Mouse (Mus musculus): ENCODE measurements around the gene Ints5. TPM values are rescaled to one million over a fixed set of nuclear protein-coding genes. Genes with fewer than 3 reads are reported as not detected.

Ints5 gene
- polyA plus RNA-seq (2015; fragmentation: Nextera tagmentation; extraction: Ambion mirVana) = 27.4 and 29.8 TPM in 2 replicates

DNA sequence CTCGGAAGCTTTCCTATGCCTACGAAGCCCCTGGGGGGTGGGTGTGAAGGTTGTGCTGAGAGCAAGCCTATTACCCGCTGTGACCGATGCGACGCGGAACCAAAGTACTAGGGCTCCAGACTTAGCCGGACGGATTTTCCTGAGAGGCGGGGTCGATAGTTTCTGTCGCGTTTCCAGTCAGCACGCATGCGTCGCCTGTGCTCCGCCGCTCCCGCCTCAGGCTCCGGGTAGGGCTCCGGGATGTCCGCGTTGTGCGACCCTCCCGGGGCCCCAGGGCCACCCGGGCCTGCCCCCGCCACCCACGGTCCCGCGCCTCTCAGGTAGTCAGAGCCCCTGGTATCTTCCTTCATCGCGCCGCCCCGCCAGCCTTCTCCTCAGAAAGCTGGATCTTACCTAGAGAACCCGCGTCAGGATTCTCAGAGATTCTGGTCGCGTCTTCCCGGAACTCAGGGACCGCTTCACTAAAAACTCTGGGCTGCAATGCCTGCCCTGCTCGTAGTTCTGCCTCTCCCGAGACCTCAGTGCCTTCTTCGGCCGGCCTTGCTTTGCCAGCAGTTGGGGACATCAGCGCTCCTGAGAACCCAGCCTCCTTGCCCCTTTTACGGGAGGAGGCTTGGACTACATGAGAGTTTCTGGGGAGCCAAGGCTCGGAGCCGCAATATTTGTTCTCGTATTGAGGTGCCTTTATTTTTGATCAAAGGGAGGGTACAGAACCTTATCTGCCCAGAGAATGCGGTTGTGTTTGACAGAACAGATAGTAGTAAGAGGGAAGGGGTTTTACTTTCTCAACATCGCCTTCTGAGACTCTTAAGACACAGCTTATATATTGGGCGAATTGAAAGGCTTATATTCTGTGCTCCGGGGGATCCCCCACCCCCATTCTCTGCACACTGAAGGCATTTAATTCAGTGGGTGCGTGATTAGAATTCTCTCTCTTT is at the start of gene Ints5:
Gene Ints5 (plus strand): TSS at position 177 of the 938 bp plus-strand sequence.
- WGBS = 3% methylated on average over 54 of the region's 54 CpGs
- no peak for TF ChIP-seq CTCF (IDR thresholded peaks at IDR 0.05; ENCODE audit: low read depth)
- no peaks in the 10 kb centered on the region for H3K27me3 ChIP-seq (ENCODE audit: insufficient read depth, low read length)
- H3K4me1 ChIP-seq (replicated peaks; ENCODE audit: insufficient read depth, low read length) = peaks cover 7% of the 10 kb centered on the region; the same call in 1 of the 2 replicates
- peak within 1 kb of the TSS; percentile 88 for H3K27ac ChIP-seq
- H3K36me3 ChIP-seq (ENCODE audit: insufficient read depth, low read length) = 0 out of 2 replicates have a peak, but pooled peaks cover 3% of the 10 kb centered on the region
- H3K9me3 ChIP-seq (replicated peaks; ENCODE audit: low read length) = no peaks in the 10 kb centered on the region
- H3K9ac ChIP-seq (ENCODE audit: low read depth, low read length) = peak within 1 kb of the TSS; percentile 88
- H3K4me2 ChIP-seq (ENCODE audit: low read length) = peak within 1 kb of the TSS; percentile 88
- ATAC-seq (replicated peaks; ENCODE audit: low FRiP score, low read depth) (peak; percentile 34; the same call in 1 of the 2 replicates), DNase-seq (ENCODE audit: low spot score) (peak; percentile 94)
- peak within 1 kb of the TSS; percentile 77 for H3K4me3 ChIP-seq (replicated peaks; ENCODE audit: low read depth, low read length)

GRCm38 (mm10) chr19:8844371-8845129 is 48.3 kb upstream of the Ints5 start:
- peak; percentile 85 for TF ChIP-seq CTCF (IDR thresholded peaks at IDR 0.05; ENCODE audit: low read depth)
- Histone ChIP-seq H3K4me3 (replicated peaks; ENCODE audit: low read depth, low read length) (no peak overlapping the region), H3K9me3 (replicated peaks; ENCODE audit: low read length) (no peaks in the 10 kb centered on the region), H3K4me1 (replicated peaks; ENCODE audit: insufficient read depth, low read length) (peaks cover 11% of the 10 kb centered on the region), H3K36me3 (ENCODE audit: insufficient read depth, low read length) (0 out of 2 replicates have a peak, but pooled peaks cover 20% of the 10 kb centered on the region), H3K27me3 (ENCODE audit: insufficient read depth, low read length) (no peaks in the 10 kb centered on the region), H3K9ac (ENCODE audit: low read depth, low read length) (no peak overlapping the region), H3K27ac (no peak overlapping the region), H3K4me2 (ENCODE audit: low read length) (no peak overlapping the region)
- ATAC-seq (replicated peaks; ENCODE audit: low FRiP score, low read depth) (no peak), DNase-seq (ENCODE audit: low spot score) (peak; percentile 90)
- 60% methylated on average over 5 of the region's 5 CpGs for WGBS

DNA sequence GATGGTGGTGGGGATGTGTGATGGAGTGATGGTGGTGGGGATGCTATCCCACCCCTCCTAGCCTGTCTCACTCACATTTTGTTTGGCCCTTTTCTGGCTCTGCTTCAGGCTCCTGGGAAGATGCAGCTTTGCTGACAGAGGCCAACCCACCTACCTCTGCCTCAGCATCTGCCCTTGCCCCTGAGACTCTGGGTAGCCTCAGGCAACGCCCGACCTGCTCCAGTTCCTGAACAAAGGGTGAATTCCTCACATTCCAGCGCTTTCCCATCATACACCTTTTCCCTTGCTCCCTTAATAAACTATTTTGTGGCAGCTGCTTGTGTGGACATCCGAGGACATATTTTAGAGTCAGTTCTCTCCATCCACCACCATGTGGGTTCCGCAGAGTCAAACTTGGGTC is 44.4 kb upstream of the Ints5 start:
- no peak for TF ChIP-seq CTCF (IDR thresholded peaks at IDR 0.05; ENCODE audit: low read depth)
- 67% methylated on average over 5 of the region's 5 CpGs for WGBS

GRCm38 (mm10) chr19:8850402-8850901 is 42.4 kb upstream of the Ints5 start, which contains the start of gene Lrrn4cl:
Gene Lrrn4cl, plus strand, starts transcription at chr19:8850768.
- WGBS = 28% methylated on average over 7 of the region's 7 CpGs
- Histone ChIP-seq H3K27me3 (ENCODE audit: insufficient read depth, low read length) (no peaks in the 10 kb centered on the region), H3K36me3 (ENCODE audit: insufficient read depth, low read length) (0 out of 2 replicates have a peak, but pooled peaks cover 14% of the 10 kb centered on the region), H3K27ac (peak within 1 kb of the TSS; percentile 8), H3K4me1 (replicated peaks; ENCODE audit: insufficient read depth, low read length) (no peaks in the 10 kb centered on the region), H3K4me3 (replicated peaks; ENCODE audit: low read depth, low read length) (no peak within 1 kb of the TSS), H3K9ac (ENCODE audit: low read depth, low read length) (no peak within 1 kb of the TSS), H3K9me3 (replicated peaks; ENCODE audit: low read length) (no peaks in the 10 kb centered on the region), H3K4me2 (ENCODE audit: low read length) (no peak within 1 kb of the TSS)
- no peak for TF ChIP-seq CTCF (IDR thresholded peaks at IDR 0.05; ENCODE audit: low read depth)
- peak; percentile 87 for ATAC-seq (replicated peaks; ENCODE audit: low FRiP score, low read depth)
- DNase-seq (ENCODE audit: low spot score) = peak; percentile 84

More for the DNA sequence above, 44.4 kb upstream of the Ints5 start:
- Histone ChIP-seq H3K27ac (no peak overlapping the region), H3K4me2 (ENCODE audit: low read length) (no peak overlapping the region), H3K4me1 (replicated peaks; ENCODE audit: insufficient read depth, low read length) (no peaks in the 10 kb centered on the region), H3K9me3 (replicated peaks; ENCODE audit: low read length) (no peaks in the 10 kb centered on the region), H3K9ac (ENCODE audit: low read depth, low read length) (no peak overlapping the region), H3K27me3 (ENCODE audit: insufficient read depth, low read length) (no peaks in the 10 kb centered on the region), H3K4me3 (replicated peaks; ENCODE audit: low read depth, low read length) (no peak overlapping the region), H3K36me3 (ENCODE audit: insufficient read depth, low read length) (0 out of 2 replicates have a peak, but pooled peaks cover 18% of the 10 kb centered on the region)
- ATAC-seq (replicated peaks; ENCODE audit: low FRiP score, low read depth) (no peak), DNase-seq (ENCODE audit: low spot score) (no peak)

DNA sequence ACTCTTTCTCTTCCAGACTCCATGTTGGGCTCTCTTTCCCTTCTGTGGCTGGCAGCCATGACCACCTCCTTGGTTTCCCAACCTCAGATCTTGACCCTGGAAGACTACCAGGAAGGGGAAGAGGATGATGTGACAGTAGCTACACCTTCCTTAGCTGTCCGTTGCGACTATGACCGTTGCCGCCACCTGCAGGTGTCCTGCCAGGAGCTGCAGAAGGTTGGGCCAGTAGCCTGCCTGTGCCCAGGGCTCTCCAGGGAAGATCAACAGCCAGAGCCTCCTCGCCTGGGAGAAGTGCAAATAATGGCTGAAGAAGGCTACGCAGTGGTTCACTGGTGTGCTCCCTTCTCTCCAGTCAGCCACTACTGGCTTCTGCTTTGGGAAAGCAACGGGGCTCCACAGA is 41.2 kb upstream of the Ints5 start:
- H3K27ac ChIP-seq = no peak overlapping the region
- H3K36me3 ChIP-seq (ENCODE audit: insufficient read depth, low read length) = 0 out of 2 replicates have a peak, but pooled peaks cover 9% of the 10 kb centered on the region
- H3K4me3 ChIP-seq (replicated peaks; ENCODE audit: low read depth, low read length) = no peak overlapping the region
- no peaks in the 10 kb centered on the region for H3K27me3 ChIP-seq (ENCODE audit: insufficient read depth, low read length)
- H3K9ac ChIP-seq (ENCODE audit: low read depth, low read length) = no peak overlapping the region
- WGBS = 61% methylated on average over 7 of the region's 7 CpGs
- no peak overlapping the region for H3K4me2 ChIP-seq (ENCODE audit: low read length)
- DNase-seq (ENCODE audit: low spot score) = no peak
- no peaks in the 10 kb centered on the region for H3K9me3 ChIP-seq (replicated peaks; ENCODE audit: low read length)
- TF ChIP-seq CTCF (IDR thresholded peaks at IDR 0.05; ENCODE audit: low read depth) = peak; percentile 4; the same call in 1 of the 2 replicates
- no peak for ATAC-seq (replicated peaks; ENCODE audit: low FRiP score, low read depth)
- no peaks in the 10 kb centered on the region for H3K4me1 ChIP-seq (replicated peaks; ENCODE audit: insufficient read depth, low read length)
